Mouse (Mus musculus) liver, embryonic 14.5 days (tissue): ENCODE data around the gene Hmgb1.

ENCODE experiments used
- CTCF ChIP-seq: IDR thresholded peaks from 2 replicates; pipeline ENCODE4 v1.5.1; 2016; ENCODE audit warnings: antibody characterized with exemption, low read depth, control low read depth
- EP300 ChIP-seq: IDR thresholded peaks from 2 replicates; pipeline ENCODE4 v1.6.1; 2016; ENCODE audit warnings: antibody characterized with exemption, low read depth

GRCm38 (mm10) chr5:149119341-149119881 lies 64.9 kb downstream of the Hmgb1 start:
- TF ChIP-seq CTCF (no peak), EP300 (no peak)
